Mouse (Mus musculus): ENCODE measurements around the gene Wnt9b.

DNA sequence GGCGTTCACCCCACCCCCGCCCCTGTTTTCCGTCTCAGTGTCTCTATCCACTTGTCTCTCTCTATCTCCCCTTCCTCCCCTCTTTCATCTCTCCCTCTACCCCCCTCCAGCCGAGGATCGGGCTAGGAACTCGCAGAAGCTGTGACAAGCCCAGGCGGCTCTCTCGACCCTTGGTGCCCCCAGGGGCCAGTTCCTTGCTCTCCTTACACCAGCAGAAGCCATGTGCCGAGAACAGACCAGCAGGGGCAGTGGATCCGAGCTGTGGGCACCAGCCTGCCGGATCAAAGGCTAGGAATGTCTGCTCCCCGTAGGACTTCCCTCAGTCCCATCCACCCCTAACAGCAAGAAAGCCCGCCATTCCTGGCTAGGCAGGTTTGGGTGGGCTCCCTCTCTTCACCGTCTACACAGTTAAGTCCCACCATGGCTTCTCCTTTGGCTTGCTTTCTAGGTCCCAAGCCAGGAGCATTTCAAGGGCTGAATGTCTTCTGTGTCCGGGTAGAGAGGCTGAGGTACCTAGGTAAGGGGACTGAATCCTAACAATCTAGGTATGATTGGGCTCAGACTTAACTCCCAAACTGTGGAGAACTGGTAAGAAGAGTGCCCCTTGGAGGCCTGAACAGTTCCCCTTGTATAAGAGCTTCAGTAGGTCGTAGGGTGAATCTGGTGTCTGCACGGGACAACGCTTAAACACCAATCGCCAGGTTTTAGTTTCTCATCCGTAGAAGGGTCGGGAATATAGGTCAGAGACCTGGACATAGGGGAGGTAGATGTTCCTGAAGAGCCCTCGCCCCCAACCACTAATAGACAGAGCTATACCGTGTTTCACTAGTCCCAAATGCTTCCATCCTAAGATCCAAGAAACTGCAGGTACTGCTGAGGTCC lies 23.1 kb upstream of the Wnt9b start:
- TF ChIP-seq POLR2A (IDR thresholded peaks at IDR 0.05; ENCODE audit: borderline replicate concordance, extremely low read depth, insufficient read depth, insufficient read length, poor library complexity, severe bottlenecking) (no peak), CTCF (IDR thresholded peaks at IDR 0.05; ENCODE audit: borderline replicate concordance, extremely low read depth, insufficient read depth, insufficient read length) (no peak)

All from brain, embryonic 14.5 days (tissue).